Mouse (Mus musculus): Measurements from ENCODE around the gene Zfp280d. TPM values are rescaled to one million over a fixed set of nuclear protein-coding genes. Genes with fewer than 3 reads are reported as not detected.
A peak's percentile ranks its signal among the peaks of the same experiment; 100 is the strongest.

Gene Zfp280d
- total and polyA plus RNA-seq, 3 experiments, result 5.5 to 22.5 (median 16.6) TPM

GRCm38 (mm10) chr9:72403421-72403820 lies 128.8 kb downstream of the Zfp280d start:
- TF ChIP-seq EP300 (IDR thresholded peaks at IDR 0.05; ENCODE audit: insufficient read depth, low read depth, low read length) (no peak), CTCF (IDR thresholded peaks at IDR 0.05) (no peak), POLR2A (IDR thresholded peaks at IDR 0.05; ENCODE audit: insufficient read depth, low read depth, low read length) (no peak)
- DNase-seq, result no peak
- Histone ChIP-seq H3K27ac (no peak overlapping the region), H3K36me3 (ENCODE audit: control insufficient read depth, insufficient read depth, low read length) (no peaks in the 10 kb centered on the region), H3K79me2 (replicated peaks; ENCODE audit: control insufficient read depth, insufficient read depth, low read length) (no peaks in the 10 kb centered on the region), H3K27me3 (ENCODE audit: control insufficient read depth, insufficient read depth, low read length) (no peaks in the 10 kb centered on the region), H3K9ac (ENCODE audit: low read depth, low read length) (no peak overlapping the region), H3K4me1 (ENCODE audit: control insufficient read depth, insufficient read depth, low read length) (peaks cover 1% of the 10 kb centered on the region; the same call in 1 of the 2 replicates), H3K4me3 (no peak overlapping the region)
- intact Hi-C loops (cut with DNase I), result no loop called here
- WGBS, result 75% methylated on average over 6 of the region's 6 CpGs

- 87% methylated on average over 8 of the region's 8 CpGs for WGBS
- Histone ChIP-seq H3K27ac (no peak overlapping the region), H3K4me1 (ENCODE audit: control insufficient read depth, insufficient read depth, low read length) (peaks cover 1% of the 10 kb centered on the region; the same call in 1 of the 2 replicates), H3K36me3 (ENCODE audit: control insufficient read depth, insufficient read depth, low read length) (no peaks in the 10 kb centered on the region), H3K79me2 (replicated peaks; ENCODE audit: control insufficient read depth, insufficient read depth, low read length) (no peaks in the 10 kb centered on the region), H3K9ac (ENCODE audit: low read depth, low read length) (no peak overlapping the region), H3K4me3 (no peak overlapping the region), H3K27me3 (ENCODE audit: control insufficient read depth, insufficient read depth, low read length) (no peaks in the 10 kb centered on the region)
- intact Hi-C loops (cut with DNase I), result no loop called here
- TF ChIP-seq CTCF (IDR thresholded peaks at IDR 0.05) (no peak), EP300 (IDR thresholded peaks at IDR 0.05; ENCODE audit: insufficient read depth, low read depth, low read length) (no peak), POLR2A (IDR thresholded peaks at IDR 0.05; ENCODE audit: insufficient read depth, low read depth, low read length) (no peak)
- DNase-seq, result no peak
Observed at GRCm38 (mm10) chr9:72404446-72404845, 129.8 kb downstream of the Zfp280d start.

GRCm38 (mm10) chr9:72404934-72405333 lies 130.3 kb downstream of the Zfp280d start:
- Histone ChIP-seq H3K27me3 (ENCODE audit: control insufficient read depth, insufficient read depth, low read length) (no peaks in the 10 kb centered on the region), H3K36me3 (ENCODE audit: control insufficient read depth, insufficient read depth, low read length) (no peaks in the 10 kb centered on the region), H3K9ac (ENCODE audit: low read depth, low read length) (no peak overlapping the region), H3K4me1 (ENCODE audit: control insufficient read depth, insufficient read depth, low read length) (peaks cover 1% of the 10 kb centered on the region; the same call in 1 of the 2 replicates), H3K79me2 (replicated peaks; ENCODE audit: control insufficient read depth, insufficient read depth, low read length) (no peaks in the 10 kb centered on the region), H3K4me3 (no peak overlapping the region), H3K27ac (no peak overlapping the region)
- WGBS, result 86% methylated on average over 3 of the region's 3 CpGs
- intact Hi-C loops (cut with DNase I), result loop anchor here (5.0 kb wide), 1 partner anchor 758 kb away; no protein-coding TSS in a partner anchor
- TF ChIP-seq POLR2A (IDR thresholded peaks at IDR 0.05; ENCODE audit: insufficient read depth, low read depth, low read length) (no peak), EP300 (IDR thresholded peaks at IDR 0.05; ENCODE audit: insufficient read depth, low read depth, low read length) (no peak), CTCF (IDR thresholded peaks at IDR 0.05) (no peak)
- DNase-seq, result no peak

GRCm38 (mm10) chr9:72405882-72406638 lies 131.4 kb downstream of the Zfp280d start:
- 81% methylated on average over 9 of the region's 9 CpGs for WGBS
- intact Hi-C loops (cut with DNase I), result loop anchor here (5.0 kb wide), 1 partner anchor 759 kb away; no protein-coding TSS in a partner anchor

GRCm38 (mm10) chr9:72408131-72408586 lies 133.5 kb downstream of the Zfp280d start:
- H3K27me3 ChIP-seq (ENCODE audit: control insufficient read depth, insufficient read depth, low read length), result no peaks in the 10 kb centered on the region
- 4% methylated on average over 12 of the region's 12 CpGs for WGBS
- DNase-seq, result peak; percentile 64 to 80
- H3K9ac ChIP-seq (ENCODE audit: low read depth, low read length), result no peak overlapping the region
- H3K4me3 ChIP-seq, result peak overlapping the region; percentile 52
- peaks cover 1% of the 10 kb centered on the region; the same call in 1 of the 2 replicates for H3K4me1 ChIP-seq (ENCODE audit: control insufficient read depth, insufficient read depth, low read length)
- TF ChIP-seq POLR2A (IDR thresholded peaks at IDR 0.05; ENCODE audit: insufficient read depth, low read depth, low read length), result no peak
- peak; percentile 69; the same call in 1 of the 2 replicates for TF ChIP-seq EP300 (IDR thresholded peaks at IDR 0.05; ENCODE audit: insufficient read depth, low read depth, low read length)
- peak; percentile 91 for TF ChIP-seq CTCF (IDR thresholded peaks at IDR 0.05)
- H3K27ac ChIP-seq, result no peak overlapping the region
- no peaks in the 10 kb centered on the region for H3K36me3 ChIP-seq (ENCODE audit: control insufficient read depth, insufficient read depth, low read length)
- no peaks in the 10 kb centered on the region for H3K79me2 ChIP-seq (replicated peaks; ENCODE audit: control insufficient read depth, insufficient read depth, low read length)
- intact Hi-C loops (cut with DNase I), result loop anchor here (1.0 to 5.0 kb wide), 3 partner anchors 148 to 761 kb away; no protein-coding TSS in a partner anchor

More at GRCm38 (mm10) chr9:72405882-72406638, 131.4 kb downstream of the Zfp280d start:
- Histone ChIP-seq H3K27me3 (ENCODE audit: control insufficient read depth, insufficient read depth, low read length) (no peaks in the 10 kb centered on the region), H3K4me3 (no peak overlapping the region), H3K4me1 (ENCODE audit: control insufficient read depth, insufficient read depth, low read length) (peaks cover 1% of the 10 kb centered on the region; the same call in 1 of the 2 replicates), H3K79me2 (replicated peaks; ENCODE audit: control insufficient read depth, insufficient read depth, low read length) (no peaks in the 10 kb centered on the region), H3K36me3 (ENCODE audit: control insufficient read depth, insufficient read depth, low read length) (no peaks in the 10 kb centered on the region), H3K27ac (no peak overlapping the region), H3K9ac (ENCODE audit: low read depth, low read length) (no peak overlapping the region)
- TF ChIP-seq EP300 (IDR thresholded peaks at IDR 0.05; ENCODE audit: insufficient read depth, low read depth, low read length) (no peak), CTCF (IDR thresholded peaks at IDR 0.05) (no peak), POLR2A (IDR thresholded peaks at IDR 0.05; ENCODE audit: insufficient read depth, low read depth, low read length) (no peak)
- no peak for DNase-seq

Data from heart, adult 2 months (tissue).